Mouse (Mus musculus): ENCODE data around the gene Rere. TPM values are rescaled to one million over a fixed set of nuclear protein-coding genes. Genes with fewer than 3 reads are reported as not detected.

The Rere gene
- total and polyA plus RNA-seq, 3 experiments: 3.1 to 36.5 (median 8.7) TPM

DNA sequence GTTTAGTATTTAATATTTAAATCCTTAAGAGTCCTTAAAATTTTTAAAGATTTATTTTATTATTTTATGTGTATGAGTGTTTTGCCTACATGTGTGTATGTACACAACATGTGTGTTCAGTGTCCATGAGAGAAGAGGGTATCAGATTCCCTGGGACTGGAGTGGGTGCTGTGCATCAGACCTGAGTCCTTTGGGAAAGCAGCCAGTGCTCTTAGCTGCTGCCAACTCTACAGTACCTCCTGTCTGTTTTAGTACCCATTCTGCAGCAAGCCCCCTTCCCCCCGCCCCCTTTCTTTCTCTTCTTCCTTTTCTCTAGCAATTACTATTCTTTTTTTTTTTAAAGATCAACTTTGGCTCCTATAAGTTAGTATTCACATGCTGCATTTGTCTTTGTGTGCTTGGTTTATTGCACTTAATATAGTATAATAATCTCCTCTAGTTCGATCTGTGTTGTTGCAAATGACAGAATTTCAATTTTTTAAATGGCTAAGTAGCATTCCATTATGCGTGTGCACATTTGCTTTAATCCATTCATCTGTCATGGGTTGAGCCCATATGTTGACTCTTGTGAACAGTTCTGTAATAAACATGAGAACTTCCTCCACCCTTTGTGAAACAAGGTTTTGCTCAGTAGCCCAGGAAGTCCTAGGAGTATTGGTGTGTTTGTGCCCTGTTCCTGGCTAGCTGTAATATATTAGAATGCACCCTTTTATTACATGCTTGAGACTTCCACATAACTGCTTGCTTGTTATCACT, 43.8 kb downstream of the Rere start:
- Histone ChIP-seq H3K9me3 (replicated peaks; ENCODE audit: low read length) (no peaks in the 10 kb centered on the region), H3K4me1 (ENCODE audit: control insufficient read depth in 1 of 2, insufficient read depth in 2 of 2) (no peaks in the 10 kb centered on the region), H3K27me3 (replicated peaks) (no peaks in the 10 kb centered on the region), H3K4me3 (replicated peaks in 1 of 3; ENCODE audit: low read depth in 2 of 3, low read length in 2 of 3, poor library complexity in 1 of 3) (no peak overlapping the region), H3K36me3 (replicated peaks in 1 of 2; ENCODE audit: control insufficient read depth in 1 of 2, insufficient read depth in 1 of 2, low read length in 1 of 2) (peaks cover 0 to 9% of the 10 kb centered on the region in 2 experiments), H3K79me2 (replicated peaks; ENCODE audit: control insufficient read depth, extremely low read depth, insufficient read depth, poor library complexity, severe bottlenecking) (peaks cover 4% of the 10 kb centered on the region; the same call in 1 of the 2 replicates), H3K4me2 (ENCODE audit: insufficient read depth, low read depth, poor library complexity, severe bottlenecking) (no peak overlapping the region), H3K9ac (ENCODE audit: insufficient read depth, low read depth) (no peak overlapping the region), H3K27ac (ENCODE audit: insufficient read depth, low read depth) (no peak overlapping the region)
- in situ Hi-C loops (cut with MboI; ENCODE audit: low pct_ligation_motif_present, low pct_unique_long_range_greater_than_20kb, low sequenced_read_pairs) (no loop called here), dilution Hi-C loops (cut with MboI; ENCODE audit: extremely low pct_ligation_motif_present, extremely low pct_unique_long_range_greater_than_20kb, low sequenced_read_pairs) (no loop called here)
- DNase-seq (ENCODE audit: extremely low read depth): no peak
- TF ChIP-seq GABPA (IDR thresholded peaks at IDR 0.05; ENCODE audit: insufficient replicate concordance, low read depth, low read length) (no peak), JUN (IDR thresholded peaks at IDR 0.05; ENCODE audit: insufficient read depth, low read depth, low read length) (no peak), ELF1 (IDR thresholded peaks at IDR 0.05; ENCODE audit: low read depth, low read length) (no peak), MAFK (IDR thresholded peaks at IDR 0.05; ENCODE audit: insufficient replicate concordance, low read length) (no peak), CHD1 (IDR thresholded peaks at IDR 0.05; ENCODE audit: low read depth, low read length) (no peak), IRF4 (IDR thresholded peaks at IDR 0.05; ENCODE audit: low read depth, low read length) (no peak), PAX5 (IDR thresholded peaks at IDR 0.05; ENCODE audit: low read length) (no peak), SMC3 (IDR thresholded peaks at IDR 0.05; ENCODE audit: low read depth, low read length) (no peak), ZKSCAN1 (IDR thresholded peaks at IDR 0.05; ENCODE audit: borderline replicate concordance, low read depth, low read length) (no peak), TBP (conservative IDR thresholded peaks at IDR 0.05; ENCODE audit: low read depth, low read length) (no peak), UBTF (IDR thresholded peaks at IDR 0.05; ENCODE audit: low read depth, low read length) (no peak), NRF1 (IDR thresholded peaks at IDR 0.05; ENCODE audit: low read depth, low read length) (no peak)

DNA sequence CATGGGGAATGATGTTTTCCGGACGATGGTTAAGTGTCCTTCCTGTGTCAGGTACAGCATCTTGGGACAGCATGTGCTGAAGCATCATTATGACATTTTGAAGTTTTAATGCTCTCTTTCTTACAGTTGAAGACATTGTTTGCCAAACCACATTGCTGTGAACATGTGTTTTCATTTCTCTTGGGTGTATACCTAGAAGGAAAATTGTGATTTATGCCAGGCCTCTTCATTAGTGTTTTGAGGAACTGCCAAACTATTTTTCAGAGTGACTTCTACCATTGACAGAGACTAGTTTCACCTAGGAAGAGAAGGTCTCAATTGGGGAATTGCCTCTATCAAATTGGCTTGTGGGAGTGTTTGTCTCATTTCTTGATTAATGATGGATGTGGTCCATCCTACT, 44.6 kb downstream of the Rere start:
- in situ Hi-C loops (cut with MboI; ENCODE audit: low pct_ligation_motif_present, low pct_unique_long_range_greater_than_20kb, low sequenced_read_pairs): no loop called here
- Histone ChIP-seq H3K4me3 (replicated peaks in 1 of 3; ENCODE audit: low read depth in 2 of 3, low read length in 2 of 3, poor library complexity in 1 of 3) (no peak overlapping the region), H3K9ac (ENCODE audit: insufficient read depth, low read depth) (no peak overlapping the region), H3K36me3 (replicated peaks in 1 of 2; ENCODE audit: control insufficient read depth in 1 of 2, insufficient read depth in 1 of 2, low read length in 1 of 2) (peaks cover 0 to 10% of the 10 kb centered on the region in 2 experiments), H3K27me3 (replicated peaks) (no peaks in the 10 kb centered on the region), H3K4me2 (ENCODE audit: insufficient read depth, low read depth, poor library complexity, severe bottlenecking) (no peak overlapping the region), H3K79me2 (replicated peaks; ENCODE audit: control insufficient read depth, extremely low read depth, insufficient read depth, poor library complexity, severe bottlenecking) (peaks cover 4% of the 10 kb centered on the region; the same call in 1 of the 2 replicates), H3K9me3 (replicated peaks; ENCODE audit: low read length) (peaks cover 2% of the 10 kb centered on the region), H3K27ac (ENCODE audit: insufficient read depth, low read depth) (no peak overlapping the region), H3K4me1 (ENCODE audit: control insufficient read depth in 1 of 2, insufficient read depth in 2 of 2) (no peaks in the 10 kb centered on the region)
- no peak for DNase-seq (ENCODE audit: extremely low read depth)
- TF ChIP-seq TCF12 (IDR thresholded peaks at IDR 0.05; ENCODE audit: low read depth, low read length) (no peak), CHD1 (IDR thresholded peaks at IDR 0.05; ENCODE audit: low read depth, low read length) (no peak), NELFE (IDR thresholded peaks at IDR 0.05; ENCODE audit: low read depth, low read length) (no peak), UBTF (IDR thresholded peaks at IDR 0.05; ENCODE audit: low read depth, low read length) (no peak), MEF2A (IDR thresholded peaks at IDR 0.05; ENCODE audit: borderline replicate concordance, low read depth, low read length) (no peak), GABPA (IDR thresholded peaks at IDR 0.05; ENCODE audit: insufficient replicate concordance, low read depth, low read length) (no peak), MAZ (IDR thresholded peaks at IDR 0.05; ENCODE audit: low read depth, low read length) (no peak), E2F4 (IDR thresholded peaks at IDR 0.05; ENCODE audit: insufficient replicate concordance, low read depth, low read length) (no peak), HCFC1 (IDR thresholded peaks at IDR 0.05; ENCODE audit: low read depth, low read length) (no peak), ZKSCAN1 (IDR thresholded peaks at IDR 0.05; ENCODE audit: borderline replicate concordance, low read depth, low read length) (no peak), NRF1 (IDR thresholded peaks at IDR 0.05; ENCODE audit: low read depth, low read length) (no peak), JUN (IDR thresholded peaks at IDR 0.05; ENCODE audit: insufficient read depth, low read depth, low read length) (no peak), POLR2AphosphoS2 (IDR thresholded peaks at IDR 0.05; ENCODE audit: low read depth, low read length) (no peak), JUND (conservative IDR thresholded peaks at IDR 0.05; ENCODE audit: low read depth, low read length) (no peak), CTCF (conservative IDR thresholded peaks at IDR 0.05 in 1 of 2, IDR thresholded peaks at IDR 0.05 in 1 of 2; ENCODE audit: low read depth in 2 of 2, low read length in 2 of 2) (no peak), ZNF384 (IDR thresholded peaks at IDR 0.05; ENCODE audit: low read depth, low read length) (no peak), RAD21 (IDR thresholded peaks at IDR 0.05; ENCODE audit: low read depth, low read length) (no peak), ETS1 (conservative IDR thresholded peaks at IDR 0.05; ENCODE audit: low read depth, low read length) (no peak), MAX (IDR thresholded peaks at IDR 0.05; ENCODE audit: low read length) (no peak)
- dilution Hi-C loops (cut with MboI; ENCODE audit: extremely low pct_ligation_motif_present, extremely low pct_unique_long_range_greater_than_20kb, low sequenced_read_pairs): no loop called here

Measured in CH12.LX (cell line).